Mouse (Mus musculus) intestine, embryonic 16.5 days (tissue): Measurements from ENCODE around the gene Zfp969. TPM values are rescaled to one million over a fixed set of nuclear protein-coding genes. Genes with fewer than 3 reads are reported as not detected.
"Not testable (repeated sequence)": the region's sequence is repeated elsewhere in the genome, so short reads cannot be mapped to it uniquely, and the experiment has no call there.

Experiments used
- ATAC-seq: fragments of 200-750 bp; cut with Nextera tagmentation; 2 replicates; pipeline ENCODE4 v1.8.0; 2017; ENCODE audit warnings: moderate TSS enrichment, moderate library complexity
- H3K27ac ChIP-seq: fragments of 300-500 bp; sonication (generic); 2 replicates; pipeline ENCODE4 v1.5.1; 2014; ENCODE audit warnings: mild to moderate bottlenecking, low read length
- H3K27me3 ChIP-seq: fragments of 300-500 bp; sonication (generic); replicated peaks from 2 replicates; pipeline ENCODE4 v1.6.1; 2014; ENCODE audit warnings: low read length, control low read depth, mixed read lengths; ENCODE audit not compliant: control insufficient read depth, insufficient read depth
- H3K36me3 ChIP-seq: fragments of 300-500 bp; sonication (generic); 2 replicates; pipeline ENCODE4 v1.6.1; 2014; ENCODE audit warnings: low read length, control low read depth; ENCODE audit not compliant: control insufficient read depth, insufficient read depth
- H3K4me1 ChIP-seq: fragments of 300-500 bp; sonication (generic); 2 replicates; pipeline ENCODE4 v1.6.1; 2014; ENCODE audit warnings: low read length, control low read depth, mixed read lengths; ENCODE audit not compliant: control insufficient read depth, insufficient read depth
- H3K4me2 ChIP-seq: fragments of 300-500 bp; sonication (generic); 2 replicates; pipeline ENCODE4 v1.6.1; 2014; ENCODE audit warnings: low read depth, low read length, control low read depth
- H3K4me3 ChIP-seq: fragments of 300-500 bp; sonication (generic); 2 replicates; pipeline ENCODE4 v1.5.1; 2014; ENCODE audit warnings: mild to moderate bottlenecking, low read length
- H3K9ac ChIP-seq: fragments of 300-500 bp; sonication (generic); 2 replicates; pipeline ENCODE4 v1.6.1; 2014; ENCODE audit warnings: low read depth, low read length
- H3K9me3 ChIP-seq: fragments of 300-500 bp; sonication (generic); 2 replicates; pipeline ENCODE4 v1.6.1; 2016; ENCODE audit warnings: low read length, control low read depth; ENCODE audit not compliant: control insufficient read depth
- WGBS: fragments of 180-500 bp; shearing (Covaris S2); extraction: QIAGEN DNeasy Blood & Tissue Kit; methylation state at CpG from one replicate; pipeline ENCODE4 v1.1.7; 2014; 5-methylcytosine and 5-hydroxymethylcytosine counted together
- polyA plus RNA-seq: library from polyadenylated mRNA; unstranded; fragments of >200 nt; fragmentation: Nextera tagmentation; extraction: Ambion mirVana; gene quantifications from 2 replicates; pipeline ENCODE4 v1.2.1, GENCODE M21; 2015

Zfp969 gene
- 17.4 and 28.4 TPM in 2 replicates for polyA plus RNA-seq

DNA sequence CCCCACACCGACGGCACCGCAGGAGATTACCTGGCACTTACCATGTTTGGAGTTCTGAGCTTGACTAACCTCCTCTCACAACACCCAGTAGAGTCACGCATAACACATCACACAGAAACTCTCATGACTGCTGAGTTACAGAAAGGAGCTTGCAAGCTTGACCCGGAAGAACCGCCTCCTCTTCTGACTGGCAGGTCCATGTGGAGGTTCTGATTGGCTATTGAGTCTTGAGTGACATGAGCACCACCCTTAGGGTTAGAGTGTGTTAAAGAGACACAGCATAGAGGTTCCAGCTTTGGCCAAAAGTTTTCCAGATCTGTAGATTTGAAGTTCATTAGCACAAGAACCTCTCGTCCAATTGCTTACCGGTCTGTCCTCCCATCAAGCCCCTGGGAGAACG, at the start of gene Zfp969:
Gene Zfp969, minus strand, starts transcription at position 101 of the 400 bp plus-strand sequence.
- H3K9ac ChIP-seq, H3K27ac ChIP-seq, H3K9me3 ChIP-seq, H3K4me3 ChIP-seq, H3K4me1 ChIP-seq, H3K36me3 ChIP-seq, H3K27me3 ChIP-seq, H3K4me2 ChIP-seq, ATAC-seq: not testable (repeated sequence)
- WGBS, result no CpG with 5 or more reads among the region's 9 CpGs

DNA sequence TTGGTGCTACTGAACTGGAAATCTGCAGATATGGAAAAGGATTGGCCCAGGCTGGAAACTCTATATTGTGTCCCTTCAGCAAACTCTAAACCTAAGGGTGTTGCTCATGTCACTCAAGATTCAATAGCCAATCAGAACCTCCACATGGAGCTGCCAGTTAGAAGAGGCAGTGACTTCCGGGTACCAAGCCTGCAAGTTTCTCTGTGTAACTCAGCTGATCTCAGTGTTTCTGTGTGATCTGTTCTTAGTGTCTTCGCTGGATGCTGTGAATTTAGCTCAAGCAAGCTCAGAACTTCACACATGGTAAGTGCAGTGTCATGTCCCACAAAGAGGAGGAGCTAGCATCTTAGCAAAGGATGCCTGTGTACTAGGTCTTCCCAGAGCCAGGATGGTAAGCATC, 37.8 kb upstream of the Zfp969 start, which contains the start of gene Gm2007:
Gene Gm2007, plus strand, starts transcription at position 301 of the 400 bp plus-strand sequence.
- not testable (repeated sequence) for ATAC-seq, H3K9ac ChIP-seq, H3K36me3 ChIP-seq, H3K9me3 ChIP-seq, H3K4me2 ChIP-seq, H3K27ac ChIP-seq, H3K4me1 ChIP-seq, H3K4me3 ChIP-seq, H3K27me3 ChIP-seq
- WGBS, result no CpG with 5 or more reads among the region's 2 CpGs

DNA sequence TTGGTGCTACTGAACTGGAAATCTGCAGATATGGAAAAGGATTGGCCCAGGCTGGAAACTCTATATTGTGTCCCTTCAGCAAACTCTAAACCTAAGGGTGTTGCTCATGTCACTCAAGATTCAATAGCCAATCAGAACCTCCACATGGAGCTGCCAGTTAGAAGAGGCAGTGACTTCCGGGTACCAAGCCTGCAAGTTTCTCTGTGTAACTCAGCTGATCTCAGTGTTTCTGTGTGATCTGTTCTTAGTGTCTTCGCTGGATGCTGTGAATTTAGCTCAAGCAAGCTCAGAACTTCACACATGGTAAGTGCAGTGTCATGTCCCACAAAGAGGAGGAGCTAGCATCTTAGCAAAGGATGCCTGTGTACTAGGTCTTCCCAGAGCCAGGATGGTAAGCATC, 59.8 kb downstream of the Zfp969 start, which contains the start of gene Gm11007:
Gene Gm11007, plus strand, starts transcription at position 301 of the 400 bp plus-strand sequence.
- not testable (repeated sequence) for H3K9ac ChIP-seq, H3K27ac ChIP-seq

More for the DNA sequence above, 59.8 kb downstream of the Zfp969 start, which contains the start of gene Gm11007:
- not testable (repeated sequence) for H3K27me3 ChIP-seq, H3K9me3 ChIP-seq, H3K36me3 ChIP-seq, H3K4me1 ChIP-seq, H3K4me2 ChIP-seq, ATAC-seq, H3K4me3 ChIP-seq
- no CpG with 5 or more reads among the region's 2 CpGs for WGBS

Other genes starting within 250 kb of the Zfp969 start
- gene Zfp965, start 233.7 kb downstream of the Zfp969 start, polyA plus RNA-seq, result 5.1 and 6.1 TPM in 2 replicates
- not detected in 2 replicates for gene Gm11007, start 59.7 kb downstream of the Zfp969 start, polyA plus RNA-seq
- not detected in 2 replicates for gene Gm2007, start 37.9 kb upstream of the Zfp969 start, polyA plus RNA-seq
- gene Gm14288, start 97.4 kb upstream of the Zfp969 start, polyA plus RNA-seq, result 3.0 and 6.4 TPM in 2 replicates
- gene Gm6710, start 165.6 kb upstream of the Zfp969 start, polyA plus RNA-seq, result 13.5 TPM in 2 replicates
- gene Zfp966, start 227.5 kb upstream of the Zfp969 start, polyA plus RNA-seq, result 1.6 and 2.2 TPM in 2 replicates